Mouse (Mus musculus) brain, embryonic 14.5 days (tissue): ENCODE measurements around the gene Cped1.

ENCODE experiments used
- CTCF ChIP-seq: fragments of 200-500 bp; IDR thresholded peaks from 2 replicates; pipeline ENCODE4 v1.5.1; 2012; ENCODE audit warnings: inconsistent platforms, mild to moderate bottlenecking, moderate library complexity, borderline replicate concordance; ENCODE audit not compliant: insufficient read depth, insufficient read length; ENCODE audit errors: extremely low read depth
- POLR2A ChIP-seq: fragments of 200-500 bp; IDR thresholded peaks from 2 replicates; pipeline ENCODE4 v1.6.1; 2012; ENCODE audit warnings: mild to moderate bottlenecking, inconsistent platforms, borderline replicate concordance; ENCODE audit not compliant: poor library complexity, insufficient read depth, insufficient read length, severe bottlenecking; ENCODE audit errors: extremely low read depth

DNA sequence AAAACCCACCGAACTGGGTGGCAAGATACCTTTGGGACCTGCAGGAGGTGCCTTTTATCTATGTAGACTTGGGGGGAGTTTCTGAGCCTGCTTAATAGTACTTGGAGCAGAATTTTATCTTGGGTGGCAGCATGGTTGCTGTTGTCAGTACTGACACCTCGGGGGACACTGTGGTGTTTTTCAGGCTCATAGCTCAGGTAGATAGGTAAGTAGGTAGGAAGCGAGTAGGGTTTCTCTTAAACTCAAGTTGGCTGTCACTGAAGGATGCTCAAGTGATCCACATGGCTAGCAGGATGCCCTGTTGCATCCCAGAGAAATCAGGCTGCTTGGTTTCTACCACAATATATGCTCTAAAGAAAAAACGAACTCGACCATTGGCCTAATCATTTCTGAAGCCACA is 2.6 kb downstream of the Cped1 start:
- TF ChIP-seq POLR2A: no peak
- no peak for TF ChIP-seq CTCF
